Mouse (Mus musculus): ENCODE results near the gene Arid1b. TPM values are rescaled to one million over a fixed set of nuclear protein-coding genes. Genes with fewer than 3 reads are reported as not detected.

The Arid1b gene
- polyA plus RNA-seq, 1 experiment from 2014 or later = 10.5 TPM

DNA sequence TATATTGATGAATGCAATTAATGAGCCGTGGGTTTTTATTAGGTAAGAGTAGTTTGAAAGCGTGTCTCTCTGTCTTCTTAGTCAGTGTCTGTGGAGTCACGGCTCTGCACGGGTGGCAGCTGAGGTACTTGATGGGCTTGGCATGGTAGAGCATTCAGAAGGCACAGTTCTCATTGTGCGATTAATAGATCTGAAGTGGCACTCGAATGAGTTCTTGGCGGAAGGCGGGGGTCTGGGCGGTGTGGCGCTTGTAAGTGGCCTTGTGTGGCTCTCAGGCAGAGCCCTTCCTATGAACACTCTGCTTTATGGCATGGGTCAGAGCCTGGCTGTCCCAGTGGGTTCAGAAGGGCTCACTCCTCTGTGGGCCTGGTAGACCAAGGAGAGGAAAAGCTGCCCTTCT is 14.1 kb downstream of the Arid1b start:
- H3K27ac ChIP-seq (ENCODE audit: low read length) = no peak overlapping the region
- no peak overlapping the region for H3K9ac ChIP-seq (ENCODE audit: low read length)
- no peak for ATAC-seq (ENCODE audit: insufficient read depth, low FRiP score)
- H3K4me1 ChIP-seq (ENCODE audit: control insufficient read depth, insufficient read depth, low read length) = peaks cover 67% of the 10 kb centered on the region
- no peaks in the 10 kb centered on the region for H3K36me3 ChIP-seq (ENCODE audit: control insufficient read depth, insufficient read depth, low read length)
- no peaks in the 10 kb centered on the region for H3K27me3 ChIP-seq (ENCODE audit: control insufficient read depth, insufficient read depth, low read length)
- 65% methylated on average over 10 of the region's 10 CpGs for WGBS
- H3K4me3 ChIP-seq (replicated peaks; ENCODE audit: low read length) = no peak overlapping the region
- no peak overlapping the region for H3K4me2 ChIP-seq (ENCODE audit: low read depth, low read length)
- no peaks in the 10 kb centered on the region for H3K9me3 ChIP-seq (replicated peaks; ENCODE audit: control insufficient read depth, low read length)

- Histone ChIP-seq H3K4me3 (replicated peaks; ENCODE audit: low read length) (no peak overlapping the region), H3K9me3 (replicated peaks; ENCODE audit: control insufficient read depth, low read length) (no peaks in the 10 kb centered on the region), H3K36me3 (ENCODE audit: control insufficient read depth, insufficient read depth, low read length) (no peaks in the 10 kb centered on the region), H3K4me1 (ENCODE audit: control insufficient read depth, insufficient read depth, low read length) (peaks cover 65% of the 10 kb centered on the region), H3K27ac (ENCODE audit: low read length) (no peak overlapping the region), H3K9ac (ENCODE audit: low read length) (no peak overlapping the region), H3K4me2 (ENCODE audit: low read depth, low read length) (no peak overlapping the region), H3K27me3 (ENCODE audit: control insufficient read depth, insufficient read depth, low read length) (no peaks in the 10 kb centered on the region)
- WGBS = 44% methylated on average over 5 of the region's 5 CpGs
- ATAC-seq (ENCODE audit: insufficient read depth, low FRiP score) = no peak
Observed at GRCm38 (mm10) chr17:5008761-5009160, 14.6 kb downstream of the Arid1b start.

DNA sequence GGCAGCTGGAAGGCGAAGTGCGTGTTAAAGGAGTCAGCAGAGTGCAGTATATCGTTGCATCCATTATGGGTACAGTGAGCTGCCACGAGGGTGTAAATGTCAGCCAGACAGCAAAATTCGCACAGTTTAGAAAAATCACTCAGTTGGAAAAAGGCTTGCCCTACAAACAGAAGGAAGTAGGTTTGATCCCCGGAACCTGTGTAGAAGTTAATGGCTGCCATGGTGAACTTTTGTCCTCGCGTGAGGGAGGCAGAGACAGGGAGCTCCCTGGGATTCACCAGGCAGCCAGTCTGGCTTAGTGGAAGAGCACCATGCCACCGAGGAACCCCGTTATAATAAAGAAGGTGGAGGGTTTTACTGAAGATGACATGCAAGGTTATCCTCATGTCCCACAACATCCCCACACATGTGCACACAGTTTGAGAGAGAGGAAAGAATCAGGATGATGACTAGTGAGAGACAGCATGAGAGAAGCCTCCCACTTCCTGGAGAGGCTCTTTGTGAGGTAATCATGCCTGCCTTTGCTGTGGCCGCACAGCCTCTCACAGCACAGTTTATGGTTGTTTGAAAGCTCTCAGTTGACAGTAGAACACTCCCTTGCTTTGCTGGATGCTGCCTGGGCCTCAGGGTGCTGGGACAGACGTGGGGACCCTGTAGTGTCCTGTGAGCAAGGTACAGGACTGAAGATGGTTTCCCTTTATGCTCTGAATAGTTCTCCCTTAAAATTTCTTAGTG is 15.6 kb downstream of the Arid1b start:
- Histone ChIP-seq H3K9me3 (replicated peaks; ENCODE audit: control insufficient read depth, low read length) (no peaks in the 10 kb centered on the region), H3K4me2 (ENCODE audit: low read depth, low read length) (no peak overlapping the region), H3K27ac (ENCODE audit: low read length) (no peak overlapping the region), H3K36me3 (ENCODE audit: control insufficient read depth, insufficient read depth, low read length) (no peaks in the 10 kb centered on the region), H3K4me3 (replicated peaks; ENCODE audit: low read length) (no peak overlapping the region), H3K4me1 (ENCODE audit: control insufficient read depth, insufficient read depth, low read length) (peaks cover 56% of the 10 kb centered on the region), H3K9ac (ENCODE audit: low read length) (no peak overlapping the region), H3K27me3 (ENCODE audit: control insufficient read depth, insufficient read depth, low read length) (no peaks in the 10 kb centered on the region)
- 65% methylated on average over 12 of the region's 12 CpGs for WGBS
- ATAC-seq (ENCODE audit: insufficient read depth, low FRiP score) = no peak

- Histone ChIP-seq H3K4me3 (replicated peaks; ENCODE audit: low read length) (no peak overlapping the region), H3K27me3 (ENCODE audit: control insufficient read depth, insufficient read depth, low read length) (no peaks in the 10 kb centered on the region), H3K9me3 (replicated peaks; ENCODE audit: control insufficient read depth, low read length) (no peaks in the 10 kb centered on the region), H3K36me3 (ENCODE audit: control insufficient read depth, insufficient read depth, low read length) (no peaks in the 10 kb centered on the region), H3K27ac (ENCODE audit: low read length) (no peak overlapping the region), H3K9ac (ENCODE audit: low read length) (no peak overlapping the region), H3K4me1 (ENCODE audit: control insufficient read depth, insufficient read depth, low read length) (peaks cover 47% of the 10 kb centered on the region), H3K4me2 (ENCODE audit: low read depth, low read length) (no peak overlapping the region)
- 41% methylated on average over 7 of the region's 7 CpGs for WGBS
- ATAC-seq (ENCODE audit: insufficient read depth, low FRiP score) = no peak
Observed at GRCm38 (mm10) chr17:5010781-5011180, 16.6 kb downstream of the Arid1b start.

DNA sequence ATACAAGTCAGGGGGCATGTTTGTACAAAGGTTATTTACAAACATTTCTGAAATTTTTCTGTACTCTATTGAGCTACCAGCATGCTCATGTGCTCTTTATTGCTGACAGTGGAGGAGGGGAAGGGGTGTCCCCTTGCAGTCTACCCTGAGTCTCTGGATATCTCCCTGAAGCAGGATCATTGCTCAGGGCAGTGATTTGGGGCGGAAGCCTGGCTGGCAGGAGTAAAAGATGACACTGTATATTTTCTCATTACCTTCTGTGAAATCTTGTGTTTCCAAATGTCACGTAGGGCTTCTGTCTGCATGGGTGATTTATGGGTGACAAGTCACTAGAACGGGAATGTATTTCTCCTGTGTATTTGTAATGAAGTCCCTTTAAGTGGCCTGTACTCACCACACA is 18.0 kb downstream of the Arid1b start:
- H3K36me3 ChIP-seq (ENCODE audit: control insufficient read depth, insufficient read depth, low read length) = no peaks in the 10 kb centered on the region
- no peak overlapping the region for H3K9ac ChIP-seq (ENCODE audit: low read length)
- no peak overlapping the region for H3K4me2 ChIP-seq (ENCODE audit: low read depth, low read length)
- WGBS = 46% methylated on average over 3 of the region's 3 CpGs
- H3K4me3 ChIP-seq (replicated peaks; ENCODE audit: low read length) = no peak overlapping the region
- no peaks in the 10 kb centered on the region for H3K27me3 ChIP-seq (ENCODE audit: control insufficient read depth, insufficient read depth, low read length)
- H3K27ac ChIP-seq (ENCODE audit: low read length) = peak overlapping the region; percentile 18; the same call in 1 of the 2 replicates
- ATAC-seq (ENCODE audit: insufficient read depth, low FRiP score) = 0 out of 2 replicates have a peak, but pooled peaks have one; percentile 1
- H3K4me1 ChIP-seq (ENCODE audit: control insufficient read depth, insufficient read depth, low read length) = peaks cover 43% of the 10 kb centered on the region
- H3K9me3 ChIP-seq (replicated peaks; ENCODE audit: control insufficient read depth, low read length) = no peaks in the 10 kb centered on the region

DNA sequence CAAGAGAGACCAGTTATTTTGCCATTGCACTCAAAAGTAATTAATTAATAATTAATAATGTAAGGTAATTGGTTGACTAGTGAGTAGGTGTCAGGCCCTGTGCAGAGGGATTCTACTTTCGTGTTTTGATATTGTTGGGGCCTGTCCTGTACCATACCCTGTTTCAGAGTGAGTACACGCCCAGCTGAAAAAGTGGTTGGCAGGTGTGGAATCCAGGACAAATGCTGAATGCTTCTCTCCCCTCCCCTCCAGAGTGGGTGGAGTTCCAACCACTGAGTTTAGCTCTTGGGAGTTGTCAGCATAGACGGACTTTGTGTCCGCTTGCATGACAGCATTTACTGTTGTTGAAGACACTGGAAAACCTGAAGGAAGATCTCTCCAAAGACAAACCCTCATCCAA is 18.4 kb downstream of the Arid1b start:
- H3K27me3 ChIP-seq (ENCODE audit: control insufficient read depth, insufficient read depth, low read length) = no peaks in the 10 kb centered on the region
- H3K9me3 ChIP-seq (replicated peaks; ENCODE audit: control insufficient read depth, low read length) = no peaks in the 10 kb centered on the region
- ATAC-seq (ENCODE audit: insufficient read depth, low FRiP score) = peak; percentile 65; the same call in 1 of the 2 replicates
- peak overlapping the region; percentile 60 for H3K27ac ChIP-seq (ENCODE audit: low read length)
- H3K4me1 ChIP-seq (ENCODE audit: control insufficient read depth, insufficient read depth, low read length) = peaks cover 39% of the 10 kb centered on the region
- 60% methylated on average over 4 of the region's 4 CpGs for WGBS
- 0 out of 2 replicates have a peak overlapping the region, but pooled peaks have one; percentile 5 for H3K4me3 ChIP-seq (replicated peaks; ENCODE audit: low read length)
- no peak overlapping the region for H3K9ac ChIP-seq (ENCODE audit: low read length)
- peak overlapping the region; percentile 14; the same call in 1 of the 2 replicates for H3K4me2 ChIP-seq (ENCODE audit: low read depth, low read length)
- no peaks in the 10 kb centered on the region for H3K36me3 ChIP-seq (ENCODE audit: control insufficient read depth, insufficient read depth, low read length)

- ATAC-seq (ENCODE audit: insufficient read depth, low FRiP score) = no peak
Observed at GRCm38 (mm10) chr17:5014327-5014957, 20.3 kb downstream of the Arid1b start.

GRCm38 (mm10) chr17:5016404-5016803 is 22.3 kb downstream of the Arid1b start:
- peaks cover 27% of the 10 kb centered on the region for H3K4me1 ChIP-seq (ENCODE audit: control insufficient read depth, insufficient read depth, low read length)
- H3K4me2 ChIP-seq (ENCODE audit: low read depth, low read length) = no peak overlapping the region
- H3K27ac ChIP-seq (ENCODE audit: low read length) = no peak overlapping the region
- H3K4me3 ChIP-seq (replicated peaks; ENCODE audit: low read length) = no peak overlapping the region
- ATAC-seq (ENCODE audit: insufficient read depth, low FRiP score) = no peak
- H3K36me3 ChIP-seq (ENCODE audit: control insufficient read depth, insufficient read depth, low read length) = no peaks in the 10 kb centered on the region
- H3K27me3 ChIP-seq (ENCODE audit: control insufficient read depth, insufficient read depth, low read length) = no peaks in the 10 kb centered on the region
- H3K9me3 ChIP-seq (replicated peaks; ENCODE audit: control insufficient read depth, low read length) = no peaks in the 10 kb centered on the region
- WGBS = 58% methylated on average over 4 of the region's 4 CpGs
- no peak overlapping the region for H3K9ac ChIP-seq (ENCODE audit: low read length)

More at GRCm38 (mm10) chr17:5014327-5014957, 20.3 kb downstream of the Arid1b start:
- no peak overlapping the region for H3K4me3 ChIP-seq (replicated peaks; ENCODE audit: low read length)
- H3K4me1 ChIP-seq (ENCODE audit: control insufficient read depth, insufficient read depth, low read length) = peaks cover 25% of the 10 kb centered on the region
- H3K9me3 ChIP-seq (replicated peaks; ENCODE audit: control insufficient read depth, low read length) = no peaks in the 10 kb centered on the region
- no peak overlapping the region for H3K9ac ChIP-seq (ENCODE audit: low read length)
- no peak overlapping the region for H3K4me2 ChIP-seq (ENCODE audit: low read depth, low read length)
- 71% methylated on average over 23 of the region's 23 CpGs for WGBS
- H3K27me3 ChIP-seq (ENCODE audit: control insufficient read depth, insufficient read depth, low read length) = no peaks in the 10 kb centered on the region
- H3K27ac ChIP-seq (ENCODE audit: low read length) = no peak overlapping the region
- H3K36me3 ChIP-seq (ENCODE audit: control insufficient read depth, insufficient read depth, low read length) = no peaks in the 10 kb centered on the region

- Histone ChIP-seq H3K4me3 (replicated peaks; ENCODE audit: low read length) (no peak overlapping the region), H3K27ac (ENCODE audit: low read length) (no peak overlapping the region), H3K36me3 (ENCODE audit: control insufficient read depth, insufficient read depth, low read length) (no peaks in the 10 kb centered on the region), H3K27me3 (ENCODE audit: control insufficient read depth, insufficient read depth, low read length) (no peaks in the 10 kb centered on the region), H3K4me2 (ENCODE audit: low read depth, low read length) (no peak overlapping the region), H3K9me3 (replicated peaks; ENCODE audit: control insufficient read depth, low read length) (no peaks in the 10 kb centered on the region), H3K9ac (ENCODE audit: low read length) (no peak overlapping the region), H3K4me1 (ENCODE audit: control insufficient read depth, insufficient read depth, low read length) (peaks cover 30% of the 10 kb centered on the region)
- whole genome bisulfite sequencing = 84% methylated on average over 10 of the region's 10 CpGs
- ATAC-seq (ENCODE audit: insufficient read depth, low FRiP score) = no peak
Observed at GRCm38 (mm10) chr17:5017065-5017464, 22.9 kb downstream of the Arid1b start.
